Mouse (Mus musculus): Measurements from ENCODE around the gene Sgms1. TPM values are rescaled to one million over a fixed set of nuclear protein-coding genes. Genes with fewer than 3 reads are reported as not detected.
A peak's percentile ranks its signal among the peaks of the same experiment; 100 is the strongest.
"Not testable (repeated sequence)": the region's sequence is repeated elsewhere in the genome, so short reads cannot be mapped to it uniquely, and the experiment has no call there.

Gene Sgms1
- polyA plus RNA-seq, 1 experiment from 2014 or later = 13.8 TPM

DNA sequence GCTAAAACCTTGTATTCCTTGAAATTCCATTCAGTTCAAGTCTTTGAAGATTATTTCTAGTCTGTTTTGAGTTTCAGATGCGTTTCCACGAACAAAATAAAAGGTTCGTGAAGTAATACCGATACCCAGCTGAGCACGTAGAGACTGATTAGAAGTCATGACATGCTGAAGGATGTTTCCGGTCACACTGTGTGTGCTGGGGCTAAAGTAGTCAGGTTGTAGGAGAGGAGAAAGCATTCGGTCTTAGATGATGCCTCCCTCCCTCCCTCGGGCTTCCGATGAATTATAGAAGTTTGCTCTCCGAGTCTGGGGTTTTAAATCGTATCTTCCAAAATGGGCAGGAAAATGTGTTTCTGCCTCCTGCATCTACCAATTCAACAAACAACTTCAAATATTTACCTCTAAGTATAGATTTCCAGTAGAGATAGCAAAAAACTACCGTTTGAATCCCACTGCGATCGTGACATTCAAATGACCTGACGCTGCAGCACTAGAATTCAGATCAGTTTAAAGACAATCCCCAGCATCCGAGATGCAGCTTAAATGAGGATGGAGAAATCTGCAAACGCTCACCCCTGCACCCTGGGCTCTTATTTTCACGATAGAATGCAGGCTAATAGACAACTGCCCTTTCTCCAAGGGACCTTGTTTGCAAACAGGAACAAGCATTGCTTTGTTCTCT lies 287.1 kb downstream of the Sgms1 start:
- Histone ChIP-seq H3K9ac (replicated peaks; ENCODE audit: low read length) (peak overlapping the region; percentile 54), H3K36me3 (ENCODE audit: control insufficient read depth, insufficient read depth, low read length) (no peaks in the 10 kb centered on the region), H3K27me3 (ENCODE audit: control insufficient read depth, insufficient read depth, low read length) (no peaks in the 10 kb centered on the region), H3K4me2 (ENCODE audit: low read length) (peak overlapping the region; percentile 57), H3K4me1 (ENCODE audit: control insufficient read depth, insufficient read depth, low read length) (no peaks in the 10 kb centered on the region), H3K4me3 (replicated peaks; ENCODE audit: low read depth, low read length) (peak overlapping the region; percentile 37), H3K27ac (replicated peaks; ENCODE audit: low read depth, low read length) (peak overlapping the region; percentile 50), H3K9me3 (ENCODE audit: control insufficient read depth, low read length) (no peaks in the 10 kb centered on the region)
- DNase-seq (peak; percentile 68), ATAC-seq (ENCODE audit: low FRiP score, low TSS enrichment) (peak; percentile 12; the same call in 1 of the 2 replicates)
- WGBS = 20% methylated on average over 18 of the region's 18 CpGs

DNA sequence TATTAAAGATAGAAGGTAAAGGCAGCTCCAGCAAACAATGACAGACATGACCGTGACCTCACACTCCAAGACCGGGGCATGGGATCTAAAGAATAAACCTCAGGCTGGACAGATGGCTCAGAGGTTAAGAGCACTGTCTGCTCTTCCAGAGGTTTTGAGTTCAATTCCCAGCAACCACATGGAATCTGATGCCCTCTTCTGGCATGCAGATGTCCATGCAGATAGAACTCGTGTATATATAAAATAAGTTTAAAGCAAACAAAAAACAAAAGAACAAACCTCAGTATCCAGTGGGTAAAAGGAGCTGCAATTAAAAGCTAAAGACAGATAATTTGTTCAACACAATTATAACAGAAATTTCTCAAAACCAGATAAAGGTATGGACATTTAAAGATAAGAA lies 290.9 kb downstream of the Sgms1 start:
- no peaks in the 10 kb centered on the region for H3K4me1 ChIP-seq (ENCODE audit: control insufficient read depth, insufficient read depth, low read length)
- no peak overlapping the region for H3K4me2 ChIP-seq (ENCODE audit: low read length)
- 78% methylated on average over 3 of the region's 3 CpGs for WGBS
- no peaks in the 10 kb centered on the region for H3K36me3 ChIP-seq (ENCODE audit: control insufficient read depth, insufficient read depth, low read length)
- no peak overlapping the region for H3K9ac ChIP-seq (replicated peaks; ENCODE audit: low read length)
- no peaks in the 10 kb centered on the region for H3K27me3 ChIP-seq (ENCODE audit: control insufficient read depth, insufficient read depth, low read length)
- no peak for DNase-seq
- H3K27ac ChIP-seq (replicated peaks; ENCODE audit: low read depth, low read length) = no peak overlapping the region
- no peak overlapping the region for H3K4me3 ChIP-seq (replicated peaks; ENCODE audit: low read depth, low read length)
- H3K9me3 ChIP-seq (ENCODE audit: control insufficient read depth, low read length) = no peaks in the 10 kb centered on the region
- ATAC-seq (ENCODE audit: low FRiP score, low TSS enrichment) = no peak

DNA sequence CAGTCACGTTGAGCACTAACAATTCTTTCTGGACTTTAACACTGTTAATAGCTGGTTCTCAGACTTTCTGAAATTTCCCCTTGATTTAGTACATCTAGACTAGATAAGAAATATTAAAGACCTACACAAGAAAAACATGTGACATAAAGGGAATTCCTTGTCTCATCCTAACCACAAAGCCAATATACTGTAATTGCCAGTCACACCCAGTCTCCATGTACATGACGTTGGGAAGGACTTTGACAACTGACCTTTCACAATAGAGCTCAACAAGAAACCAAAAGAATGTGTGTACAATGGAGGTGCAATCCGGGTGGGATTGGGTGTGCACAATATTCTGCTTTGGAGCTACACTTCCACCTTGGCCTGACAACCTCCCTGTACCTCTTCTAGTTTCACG lies 297.2 kb downstream of the Sgms1 start:
- 88% methylated on average over 4 of the region's 4 CpGs for WGBS
- Histone ChIP-seq H3K9me3 (ENCODE audit: control insufficient read depth, low read length) (no peaks in the 10 kb centered on the region), H3K4me3 (replicated peaks; ENCODE audit: low read depth, low read length) (no peak overlapping the region), H3K27me3 (ENCODE audit: control insufficient read depth, insufficient read depth, low read length) (no peaks in the 10 kb centered on the region), H3K27ac (replicated peaks; ENCODE audit: low read depth, low read length) (no peak overlapping the region), H3K4me1 (ENCODE audit: control insufficient read depth, insufficient read depth, low read length) (no peaks in the 10 kb centered on the region), H3K36me3 (ENCODE audit: control insufficient read depth, insufficient read depth, low read length) (no peaks in the 10 kb centered on the region), H3K4me2 (ENCODE audit: low read length) (no peak overlapping the region), H3K9ac (replicated peaks; ENCODE audit: low read length) (no peak overlapping the region)
- ATAC-seq (ENCODE audit: low FRiP score, low TSS enrichment) (no peak), DNase-seq (no peak)

DNA sequence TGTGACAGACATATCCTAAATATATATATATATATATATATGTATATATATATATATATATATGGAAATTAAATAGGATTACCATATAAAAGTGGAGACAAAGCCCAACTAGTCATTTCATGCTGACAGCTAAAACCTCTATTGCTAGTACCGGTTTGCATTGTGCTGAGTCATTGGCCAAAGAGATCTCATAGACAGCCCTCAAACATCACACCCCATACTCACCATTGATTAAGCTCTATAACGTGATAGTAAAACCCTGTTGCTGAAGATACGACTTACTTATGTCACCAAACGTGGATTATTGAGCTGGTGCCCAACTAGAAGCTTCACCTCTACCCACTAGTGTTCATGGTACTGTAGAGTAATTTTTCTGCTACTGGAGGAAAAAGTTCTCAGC lies 298.7 kb downstream of the Sgms1 start:
- ATAC-seq (ENCODE audit: low FRiP score, low TSS enrichment) = no peak
- Histone ChIP-seq H3K27ac (replicated peaks; ENCODE audit: low read depth, low read length) (no peak overlapping the region), H3K36me3 (ENCODE audit: control insufficient read depth, insufficient read depth, low read length) (no peaks in the 10 kb centered on the region), H3K4me3 (replicated peaks; ENCODE audit: low read depth, low read length) (no peak overlapping the region), H3K4me2 (ENCODE audit: low read length) (no peak overlapping the region), H3K9me3 (ENCODE audit: control insufficient read depth, low read length) (no peaks in the 10 kb centered on the region), H3K9ac (replicated peaks; ENCODE audit: low read length) (no peak overlapping the region), H3K27me3 (ENCODE audit: control insufficient read depth, insufficient read depth, low read length) (no peaks in the 10 kb centered on the region), H3K4me1 (ENCODE audit: control insufficient read depth, insufficient read depth, low read length) (no peaks in the 10 kb centered on the region)
- no peak for DNase-seq
- 86% methylated on average over 4 of the region's 4 CpGs for WGBS

DNA sequence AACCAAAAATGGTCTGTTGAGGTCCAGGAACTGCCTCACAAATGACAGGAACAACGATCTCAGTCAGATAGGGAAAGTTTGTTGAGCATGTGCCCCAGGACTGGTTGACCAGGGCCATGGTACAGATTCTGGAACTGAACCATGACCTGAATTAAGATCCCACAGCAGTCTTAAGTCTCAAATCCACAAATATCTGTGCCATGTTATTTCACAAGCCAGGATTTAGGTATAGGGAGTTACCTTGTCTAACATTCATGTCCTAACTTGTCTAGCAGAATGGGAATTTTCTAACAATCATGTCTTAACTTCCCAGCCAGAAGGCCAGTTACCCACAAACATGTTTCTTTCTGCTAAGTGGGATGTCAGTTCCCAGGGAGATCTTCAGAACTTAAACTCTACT lies 300.9 kb downstream of the Sgms1 start:
- Histone ChIP-seq H3K4me3 (replicated peaks; ENCODE audit: low read depth, low read length) (no peak overlapping the region), H3K9ac (replicated peaks; ENCODE audit: low read length) (no peak overlapping the region), H3K36me3 (ENCODE audit: control insufficient read depth, insufficient read depth, low read length) (no peaks in the 10 kb centered on the region), H3K27me3 (ENCODE audit: control insufficient read depth, insufficient read depth, low read length) (no peaks in the 10 kb centered on the region), H3K4me2 (ENCODE audit: low read length) (no peak overlapping the region), H3K27ac (replicated peaks; ENCODE audit: low read depth, low read length) (no peak overlapping the region), H3K9me3 (ENCODE audit: control insufficient read depth, low read length) (no peaks in the 10 kb centered on the region), H3K4me1 (ENCODE audit: control insufficient read depth, insufficient read depth, low read length) (no peaks in the 10 kb centered on the region)
- DNase-seq (no peak), ATAC-seq (ENCODE audit: low FRiP score, low TSS enrichment) (no peak)
- 88% methylated on average over 1 of the region's 1 CpGs for WGBS

DNA sequence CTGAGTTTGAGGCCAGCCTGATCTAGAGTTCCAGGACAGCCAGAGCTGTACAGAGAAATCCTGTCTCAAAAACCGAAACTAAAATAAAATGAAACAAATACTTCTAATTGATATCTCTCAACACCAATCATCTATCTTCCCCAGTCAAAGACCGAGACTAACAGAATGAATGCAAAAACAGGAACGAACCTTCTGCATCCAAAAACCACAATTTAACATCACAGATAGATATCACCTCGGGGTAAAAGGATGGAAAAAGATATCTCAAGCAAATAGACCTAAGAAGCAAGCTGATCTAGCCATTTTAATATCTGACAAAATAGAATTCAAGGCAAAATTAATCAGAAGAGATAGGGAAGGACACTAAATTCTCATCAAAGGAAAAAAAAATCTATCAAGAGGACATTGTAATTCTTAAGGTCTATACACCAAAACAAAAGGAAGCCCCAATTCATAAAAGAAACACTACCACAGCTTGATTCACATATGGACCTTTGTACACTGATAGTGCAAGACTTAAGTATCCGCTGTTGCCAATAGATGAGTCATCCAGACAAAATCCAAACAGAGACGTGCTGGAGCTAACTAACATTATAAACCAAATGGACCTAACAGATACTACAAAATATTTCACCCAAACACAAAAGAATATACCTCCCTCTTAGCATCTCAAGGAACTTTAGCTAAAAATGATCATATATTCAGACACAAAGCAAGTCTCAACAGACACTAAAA lies 301.6 kb downstream of the Sgms1 start:
- DNase-seq (no peak), ATAC-seq (ENCODE audit: low FRiP score, low TSS enrichment) (no peak)
- Histone ChIP-seq H3K27me3 (ENCODE audit: control insufficient read depth, insufficient read depth, low read length) (no peaks in the 10 kb centered on the region), H3K9ac (replicated peaks; ENCODE audit: low read length) (no peak overlapping the region), H3K4me3 (replicated peaks; ENCODE audit: low read depth, low read length) (no peak overlapping the region), H3K4me2 (ENCODE audit: low read length) (no peak overlapping the region), H3K9me3 (ENCODE audit: control insufficient read depth, low read length) (no peaks in the 10 kb centered on the region), H3K27ac (replicated peaks; ENCODE audit: low read depth, low read length) (no peak overlapping the region), H3K4me1 (ENCODE audit: control insufficient read depth, insufficient read depth, low read length) (no peaks in the 10 kb centered on the region), H3K36me3 (ENCODE audit: control insufficient read depth, insufficient read depth, low read length) (no peaks in the 10 kb centered on the region)
- 91% methylated on average over 6 of the region's 6 CpGs for WGBS

DNA sequence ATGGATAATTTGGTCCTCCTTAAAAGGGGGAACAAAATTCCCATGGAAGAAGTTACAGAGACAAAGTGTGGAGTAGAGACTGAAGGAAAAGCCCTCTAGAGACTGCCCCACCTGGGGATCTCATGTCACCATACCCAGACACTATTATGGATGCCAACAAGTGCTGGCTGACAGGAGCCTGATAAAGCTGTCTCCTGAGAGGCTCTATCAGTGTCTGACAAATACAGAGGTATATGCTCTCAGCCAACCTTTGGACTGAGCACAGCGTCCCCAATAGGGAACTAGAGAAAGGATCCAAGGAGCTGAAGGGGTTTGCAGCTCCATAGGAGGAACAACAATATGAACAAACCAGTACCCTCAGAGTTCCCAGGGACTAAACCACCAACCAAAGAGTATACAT lies 304.7 kb downstream of the Sgms1 start:
- H3K4me1 ChIP-seq (ENCODE audit: control insufficient read depth, insufficient read depth, low read length); H3K36me3 ChIP-seq (ENCODE audit: control insufficient read depth, insufficient read depth, low read length); H3K4me3 ChIP-seq (replicated peaks; ENCODE audit: low read depth, low read length); H3K27me3 ChIP-seq (ENCODE audit: control insufficient read depth, insufficient read depth, low read length); H3K4me2 ChIP-seq (ENCODE audit: low read length); H3K9me3 ChIP-seq (ENCODE audit: control insufficient read depth, low read length); DNase-seq; H3K9ac ChIP-seq (replicated peaks; ENCODE audit: low read length); H3K27ac ChIP-seq (replicated peaks; ENCODE audit: low read depth, low read length); ATAC-seq (ENCODE audit: low FRiP score, low TSS enrichment): not testable (repeated sequence)
- WGBS = 91% methylated on average over 1 of the region's 1 CpGs

All from midbrain, embryonic 14.5 days (tissue).